In genomic region chr9:97189646-97190045, GRCm38 (mm10) we compare ENCODE assay signal across 17 mouse cellular contexts.
"Had no signal": no experiment of that assay in that cellular context is flagged by ENCODE, and none has a peak within 500 bp of the region (broad histone marks: within the 10 kb centered on the region; RNA-seq: fewer than 3 reads in every experiment).

No protein-coding gene starts in this region.

- ATAC-seq: lung, postnatal 0 days; midbrain, embryonic 13.5 days had no signal

- H3K4me1 ChIP-seq: lung, embryonic 15.5 days; megakaryocyte, embryonic 14.5 days; midbrain, embryonic 13.5 days; midbrain, embryonic 15.5 days; neural tube, embryonic 12.5 days; stomach, embryonic 15.5 days had no signal

- DNase-seq: lung, adult 2 months; lung, postnatal 14 days; lung, postnatal 36 days; right cerebral cortex, postnatal 14 days; thymus, adult 2 months; thymus, postnatal 25 days; thymus, postnatal 4 days had no signal

- H3K4me3 ChIP-seq: lung, embryonic 15.5 days; megakaryocyte, embryonic 14.5 days; midbrain, embryonic 13.5 days; midbrain, embryonic 15.5 days; neural tube, embryonic 12.5 days; stomach, embryonic 15.5 days had no signal

- H3K27me3 ChIP-seq: lung, embryonic 15.5 days; megakaryocyte, embryonic 14.5 days; midbrain, embryonic 13.5 days; midbrain, embryonic 15.5 days; neural tube, embryonic 12.5 days; stomach, embryonic 15.5 days had no signal

- H3K36me3 ChIP-seq: lung, embryonic 15.5 days; midbrain, embryonic 13.5 days; midbrain, embryonic 15.5 days; neural tube, embryonic 12.5 days; stomach, embryonic 15.5 days had no signal

- H3K9me3 ChIP-seq: lung, embryonic 15.5 days; midbrain, embryonic 13.5 days; midbrain, embryonic 15.5 days; neural tube, embryonic 12.5 days; stomach, embryonic 15.5 days had no signal

- H3K9ac ChIP-seq: lung, embryonic 15.5 days; midbrain, embryonic 13.5 days; midbrain, embryonic 15.5 days; neural tube, embryonic 12.5 days; stomach, embryonic 15.5 days had no signal

- H3K27ac ChIP-seq: lung, embryonic 15.5 days; macrophage; midbrain, embryonic 13.5 days; midbrain, embryonic 15.5 days; neural tube, embryonic 12.5 days; stomach, embryonic 15.5 days; stomach, postnatal 0 days had no signal

- H3K4me2 ChIP-seq: lung, embryonic 15.5 days; midbrain, embryonic 11.5 days; midbrain, embryonic 13.5 days; midbrain, embryonic 15.5 days; neural tube, embryonic 12.5 days; stomach, embryonic 15.5 days had no signal
